Mouse (Mus musculus) stomach, postnatal 0 days (tissue): ENCODE data around the gene Rp9.

Experiments used
- CTCF ChIP-seq: IDR thresholded peaks from 2 replicates; pipeline ENCODE4 v1.5.1; 2016; ENCODE audit warnings: antibody characterized with exemption, low read depth, mild to moderate bottlenecking, moderate library complexity
- EP300 ChIP-seq: optimal IDR thresholded peaks from 2 replicates; pipeline ENCODE3; 2016; ENCODE audit warnings: antibody characterized with exemption

DNA sequence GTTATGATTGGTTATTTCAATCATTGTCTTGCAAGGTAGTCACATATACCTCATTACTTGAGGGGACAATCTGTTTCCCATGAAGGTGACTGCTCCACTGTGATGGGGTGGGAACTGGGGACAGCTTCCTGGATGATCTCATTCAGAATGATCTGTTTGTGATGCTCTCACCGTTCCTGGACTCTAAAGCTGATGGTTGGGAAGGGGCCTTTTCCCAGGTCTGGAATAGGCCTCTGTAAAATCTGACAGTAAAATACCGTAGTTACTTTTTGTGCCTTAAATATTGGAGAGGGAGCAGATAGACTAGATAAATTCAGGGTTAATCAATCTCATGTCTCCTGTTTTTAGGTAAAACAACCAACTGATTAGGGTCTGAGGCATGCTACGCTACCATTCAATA, at the start of gene Rp9:
- TF ChIP-seq CTCF = no peak
- TF ChIP-seq EP300 = no peak
